Mouse (Mus musculus) gastrocnemius, postnatal 4 days (tissue): ENCODE results near the gene Bicd2. TPM values are rescaled to one million over a fixed set of nuclear protein-coding genes. Genes with fewer than 3 reads are reported as not detected.

Experiments
- DNase-seq, 2 experiments: peaks; one replicate each; pipeline ENCODE4 v3.0.0; 2021 to 2022; ENCODE audit warnings: low spot score in 2 of 2, mixed read lengths in 2 of 2
- long read RNA-seq, 2 experiments: library from polyadenylated mRNA; stranded (forward); transcript quantifications; one replicate each; pipeline ENCODE4 v2.0.0; 2021
- total RNA-seq, 2 experiments: library from RNA; stranded (reverse); gene quantifications; 2 replicates each; pipeline ENCODE4 v1.2.3; 2021

Gene Bicd2
- 10 to 100 TPM; 32.9 to 35.7 TPM for total RNA-seq
- long read RNA-seq, experiment 1, full-length matches to known transcripts, result 37 of 53 reads
- long read RNA-seq, experiment 1, partial matches to known transcripts, result 6 of 53 reads
- long read RNA-seq, experiment 1, other reads (novel, unspliced or antisense), result 10 of 53 reads
- long read RNA-seq, experiment 2, full-length matches to known transcripts, result 80 of 94 reads
- long read RNA-seq, experiment 2, partial matches to known transcripts, result 7 of 94 reads
- long read RNA-seq, experiment 2, other reads (novel, unspliced or antisense), result 7 of 94 reads

DNA sequence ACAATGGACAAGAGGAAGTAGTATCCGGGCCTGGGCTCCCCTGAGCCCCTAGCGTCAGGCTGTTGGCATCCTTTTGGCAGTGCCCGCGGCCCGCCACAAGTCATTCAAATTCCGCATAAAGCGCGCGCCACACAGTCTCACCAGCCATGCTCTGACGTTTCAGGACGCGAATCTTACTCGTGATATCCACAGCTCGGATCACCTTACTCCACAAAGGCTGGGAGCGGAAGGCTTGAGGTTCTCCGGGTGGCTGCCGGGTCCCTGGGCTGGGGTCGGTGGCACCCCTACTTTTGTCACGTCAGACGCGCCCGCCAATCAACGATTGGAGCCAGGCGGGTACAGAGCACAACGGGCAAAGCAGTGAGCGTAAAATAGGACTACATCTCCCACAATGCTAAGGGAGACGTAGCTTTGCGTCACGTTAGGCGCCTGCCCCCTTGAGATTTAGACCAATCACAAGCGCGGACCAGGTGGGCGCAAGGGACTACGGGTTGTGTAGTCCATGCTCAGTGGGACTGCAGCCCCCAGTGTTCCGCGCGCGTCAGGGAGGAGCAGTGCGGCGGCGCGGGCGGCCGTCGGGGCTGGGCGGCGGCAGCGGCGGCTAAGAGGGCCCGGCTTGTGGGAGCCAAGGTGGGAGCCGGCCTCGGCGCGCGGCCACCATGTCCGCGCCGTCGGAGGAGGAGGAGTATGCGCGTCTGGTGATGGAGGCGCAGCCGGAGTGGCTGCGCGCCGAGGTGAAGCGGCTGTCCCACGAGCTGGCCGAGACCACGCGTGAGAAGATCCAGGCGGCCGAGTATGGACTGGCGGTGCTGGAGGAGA lies at the start of gene Bicd2:
TSS of gene Bicd2 (plus strand) at position 574 of the 819 bp plus-strand sequence.
- DNase-seq, result peak; percentile 85 to 95

DNA sequence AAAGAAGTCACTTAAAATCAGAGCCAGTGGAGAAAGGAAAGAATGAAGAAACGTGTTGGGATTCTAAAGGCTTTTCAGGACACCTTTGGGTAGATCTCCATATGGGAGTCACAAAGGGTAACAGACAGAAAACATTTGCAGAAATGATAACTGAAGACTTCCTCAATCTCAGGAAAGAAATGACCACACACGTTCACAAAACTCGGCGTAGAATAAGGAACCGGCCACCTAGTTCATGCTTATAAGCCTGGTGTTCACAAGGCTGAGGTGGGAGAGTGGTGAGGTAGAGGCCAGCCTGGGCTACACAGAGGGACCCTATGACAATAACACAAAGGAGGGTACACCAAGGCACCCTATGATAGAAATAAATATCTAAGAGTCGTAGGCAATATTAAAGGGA lies 49.4 kb upstream of the Bicd2 start:
- DNase-seq, result no peak

DNA sequence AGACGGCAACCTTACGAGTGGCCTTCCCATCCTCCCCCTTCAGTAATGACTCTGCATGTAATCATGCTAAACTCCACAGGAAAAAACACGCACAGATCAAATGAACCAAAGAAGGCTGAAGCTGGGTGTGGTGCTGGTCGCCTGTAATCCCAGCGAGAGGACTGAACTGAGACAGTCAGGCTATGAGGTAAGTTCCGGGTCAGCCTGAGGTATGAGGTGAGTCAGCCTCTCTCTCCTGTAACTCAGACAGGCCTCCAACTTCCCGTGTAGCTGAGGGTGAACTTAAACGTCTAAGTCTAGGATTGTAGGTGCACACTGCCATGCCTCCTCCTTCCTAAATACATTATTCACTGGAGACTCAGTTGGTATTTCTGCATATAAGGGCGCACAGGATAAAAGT lies 47.3 kb upstream of the Bicd2 start:
- DNase-seq, result no peak

DNA sequence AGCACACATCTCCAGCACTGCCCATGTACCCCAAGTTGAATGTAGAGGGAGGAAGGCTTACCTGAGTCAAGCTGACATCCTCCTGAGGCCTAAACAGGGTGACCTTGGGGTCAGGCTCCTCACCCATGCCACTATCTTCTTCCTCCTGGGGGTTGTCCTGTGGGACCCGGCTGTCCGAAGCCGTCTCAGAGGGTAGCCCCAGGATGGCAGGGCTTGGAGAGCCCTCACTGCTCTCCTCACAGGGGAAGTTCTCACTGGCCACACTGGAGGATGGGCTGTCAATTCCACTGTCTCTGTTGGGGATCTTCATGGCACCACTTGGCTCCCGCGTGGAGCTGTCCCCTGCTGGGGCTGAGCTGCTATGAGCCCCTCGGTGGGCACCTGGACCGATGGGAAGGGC lies 45.1 kb upstream of the Bicd2 start:
- no peak for DNase-seq

DNA sequence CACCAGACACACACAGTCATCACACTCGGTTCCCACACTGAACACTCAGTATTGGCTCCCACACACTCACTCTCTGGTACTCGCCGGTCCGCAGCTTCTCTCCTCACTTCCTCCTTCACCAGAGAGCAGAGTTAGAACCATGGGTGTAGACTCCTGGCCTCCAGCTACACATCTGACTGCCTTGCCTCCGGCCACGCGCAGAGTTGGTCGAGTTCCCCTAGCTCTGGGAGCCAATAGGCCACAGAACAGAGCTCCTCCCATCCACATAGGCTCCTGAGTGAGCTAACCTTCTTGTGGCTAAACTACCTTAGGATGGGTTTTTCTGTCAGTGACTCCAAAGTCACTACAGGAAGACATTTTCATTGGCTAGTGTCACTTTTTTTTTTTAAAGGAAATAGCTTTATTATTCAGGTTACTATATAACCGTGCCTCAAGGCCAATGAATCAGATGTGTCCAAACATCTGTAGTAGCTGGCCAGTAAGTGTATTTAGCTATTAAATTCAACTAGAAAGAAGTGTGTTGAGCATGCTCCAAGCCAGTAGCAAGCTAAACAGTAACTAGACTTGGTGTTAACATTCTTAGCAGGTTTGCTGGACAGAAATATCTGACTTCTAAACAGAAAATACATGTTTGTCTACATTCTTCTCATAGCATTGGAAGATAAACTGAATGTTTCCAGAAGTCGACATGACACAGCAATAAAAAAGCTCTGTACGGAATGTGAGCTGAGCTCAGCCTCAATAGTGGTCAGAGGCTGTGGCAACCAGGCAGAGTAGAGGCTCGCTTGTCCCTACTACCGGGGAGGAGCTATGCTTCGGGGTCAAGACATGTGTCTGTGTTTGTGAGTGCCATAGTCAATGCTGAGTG lies 42.6 kb upstream of the Bicd2 start:
- no peak for DNase-seq

DNA sequence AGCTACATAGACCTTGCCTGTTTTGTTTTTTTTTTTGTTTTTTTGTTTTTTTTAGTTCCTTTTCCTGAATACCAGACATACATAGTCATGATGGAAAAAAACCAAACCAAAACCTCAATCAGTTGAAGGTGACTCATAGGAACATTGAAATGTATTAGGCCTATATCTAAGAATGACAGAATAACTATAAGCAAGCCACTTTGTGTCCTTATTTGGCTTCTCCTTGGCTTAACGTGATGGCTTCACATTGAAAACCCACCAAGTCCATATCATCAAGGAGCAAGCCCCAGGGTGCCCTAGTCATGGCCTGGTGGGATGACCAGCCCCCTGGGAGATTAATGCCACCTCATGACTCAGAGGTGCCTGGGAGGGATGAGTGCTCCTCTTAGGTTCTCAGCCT lies 40.6 kb upstream of the Bicd2 start:
- DNase-seq, result no peak

DNA sequence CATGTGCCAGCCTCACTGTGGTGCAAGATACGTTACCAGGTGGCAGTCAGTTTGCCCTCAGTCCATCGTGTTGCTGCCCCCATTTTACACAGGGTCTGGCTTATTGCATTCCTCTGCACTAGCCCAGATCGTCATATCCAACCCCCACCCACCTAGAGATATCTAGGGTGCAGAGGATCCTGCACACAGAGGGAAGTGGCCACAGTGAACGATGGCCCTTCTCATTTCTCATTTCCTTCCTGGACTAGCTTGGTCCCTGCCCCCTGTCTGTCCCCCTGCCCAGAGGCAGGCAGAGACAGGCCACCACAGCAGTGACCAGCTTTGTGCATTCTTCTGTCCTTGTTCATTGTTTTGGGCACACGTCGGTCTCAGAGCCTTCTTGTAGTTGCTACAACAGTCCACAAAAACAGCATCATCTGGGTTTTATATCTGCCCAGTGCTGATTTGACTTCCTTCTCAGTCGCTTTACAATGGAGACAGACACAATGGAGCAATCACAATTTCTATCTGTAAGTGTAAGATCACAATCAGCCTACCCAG lies 34.5 kb upstream of the Bicd2 start:
- DNase-seq, result no peak

DNA sequence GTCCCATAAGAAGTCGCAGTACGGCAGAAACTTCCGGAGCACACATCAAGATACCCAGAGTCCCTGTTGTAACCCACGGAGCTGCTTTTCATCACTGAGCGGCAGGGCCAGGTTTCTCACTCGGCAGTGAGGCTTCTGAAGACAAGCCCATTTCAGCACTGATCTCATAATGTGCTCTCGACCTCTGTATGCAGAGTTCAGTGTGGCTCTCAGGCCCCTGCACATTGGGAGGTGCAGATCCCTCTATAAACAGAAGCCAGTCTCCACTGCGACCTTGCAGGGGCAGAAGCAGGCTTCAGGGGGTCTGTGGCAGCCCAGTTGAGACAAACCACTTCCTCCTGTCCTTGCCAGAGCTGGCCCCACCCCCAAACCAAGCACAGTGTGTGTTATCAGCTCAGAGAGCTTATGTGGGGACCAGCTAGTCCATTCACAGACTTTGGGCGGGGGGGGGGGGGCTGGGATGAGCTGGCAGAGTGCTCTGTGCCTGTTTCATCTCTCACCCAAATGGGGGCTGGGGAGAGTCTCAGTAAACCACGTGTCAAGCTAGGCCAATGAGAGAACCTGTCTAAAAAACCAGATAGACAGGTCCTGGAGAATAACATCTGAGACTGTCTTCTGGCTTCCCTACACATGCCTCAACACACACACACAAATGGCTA lies 33.9 kb upstream of the Bicd2 start:
- peak in 1 of 2 experiments; percentile 30 for DNase-seq

DNA sequence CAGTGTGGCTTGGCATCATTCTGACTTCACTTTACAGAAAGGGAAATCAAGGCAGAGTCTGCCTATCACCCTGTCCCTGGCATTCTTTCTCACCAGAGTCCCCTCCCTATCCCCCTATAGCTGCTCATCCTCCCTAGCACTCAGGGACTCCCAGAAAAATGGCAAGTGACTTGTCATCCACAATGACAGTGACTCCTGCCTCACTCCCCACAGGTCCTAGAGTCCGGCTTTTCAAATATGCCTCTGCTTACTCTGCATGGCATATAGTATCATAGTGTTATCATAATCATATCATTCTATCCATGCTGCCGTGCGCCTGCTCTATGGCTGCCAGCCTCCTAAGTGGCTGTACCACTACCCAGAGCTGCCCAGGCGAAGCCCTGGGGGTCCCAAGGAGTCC lies 33.2 kb upstream of the Bicd2 start:
- DNase-seq, result no peak

DNA sequence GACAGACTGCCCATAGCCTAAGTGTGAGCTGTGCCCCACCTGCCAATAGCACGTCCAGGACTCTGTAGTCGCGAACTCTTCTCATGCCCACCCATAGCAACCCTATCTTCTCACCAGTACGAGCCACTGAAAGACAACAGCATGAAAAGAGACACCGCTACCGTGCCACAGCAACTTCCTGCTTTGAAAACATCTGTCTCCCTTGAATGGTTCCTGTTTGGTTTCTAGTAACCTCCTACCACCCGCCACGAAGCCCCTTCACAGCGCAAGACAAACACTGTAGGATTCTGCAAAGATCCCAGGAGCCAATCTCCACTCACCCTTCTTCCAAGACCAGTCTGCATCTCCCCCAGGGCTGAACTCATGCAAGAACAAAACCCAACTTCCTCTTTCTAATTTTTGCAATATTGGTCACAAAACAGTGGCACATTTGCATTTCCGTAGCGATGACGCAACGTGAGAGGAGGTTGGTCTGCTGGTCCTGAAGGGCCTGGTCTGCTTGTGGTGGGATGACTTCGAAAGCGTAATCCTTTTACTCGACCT lies 32.5 kb upstream of the Bicd2 start:
- DNase-seq, result no peak

DNA sequence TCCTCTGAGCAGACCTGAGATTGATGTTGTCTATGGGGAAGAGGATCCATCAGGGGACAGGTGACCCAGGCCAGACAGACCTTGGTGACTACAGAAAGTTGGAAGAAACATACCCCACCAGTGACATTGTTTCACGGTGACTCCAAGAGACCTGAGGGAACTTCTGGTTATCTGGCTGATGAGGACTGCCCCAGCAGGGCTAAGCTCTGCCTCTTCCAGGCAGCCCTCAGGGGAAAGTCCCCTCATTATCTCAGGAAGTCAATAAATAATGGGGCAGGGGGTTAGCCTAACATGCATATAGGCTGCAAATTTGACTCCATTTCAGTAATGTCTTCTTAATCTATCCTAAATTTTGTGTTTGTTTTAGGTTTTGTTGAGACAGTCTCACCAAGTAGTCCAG lies 31.9 kb upstream of the Bicd2 start:
- no peak for DNase-seq

DNA sequence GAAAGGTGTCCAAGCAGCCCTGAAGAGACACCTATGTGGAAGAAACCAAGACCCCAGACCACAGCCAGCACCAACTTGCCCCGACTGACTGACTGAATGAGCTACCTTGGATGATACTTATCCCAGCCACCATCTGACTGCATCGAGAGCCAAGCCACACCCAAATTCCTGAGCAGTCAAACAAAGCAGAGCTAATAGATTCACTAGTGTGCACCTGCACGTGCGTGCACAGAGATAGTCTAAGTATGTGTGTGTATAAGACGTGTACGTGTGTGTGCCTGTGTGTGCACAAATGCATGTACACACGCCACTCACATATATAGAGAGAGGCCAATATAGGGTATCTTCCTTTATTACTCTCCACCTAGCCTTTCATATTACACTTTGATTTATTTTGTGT lies 29.7 kb upstream of the Bicd2 start:
- DNase-seq, result no peak

DNA sequence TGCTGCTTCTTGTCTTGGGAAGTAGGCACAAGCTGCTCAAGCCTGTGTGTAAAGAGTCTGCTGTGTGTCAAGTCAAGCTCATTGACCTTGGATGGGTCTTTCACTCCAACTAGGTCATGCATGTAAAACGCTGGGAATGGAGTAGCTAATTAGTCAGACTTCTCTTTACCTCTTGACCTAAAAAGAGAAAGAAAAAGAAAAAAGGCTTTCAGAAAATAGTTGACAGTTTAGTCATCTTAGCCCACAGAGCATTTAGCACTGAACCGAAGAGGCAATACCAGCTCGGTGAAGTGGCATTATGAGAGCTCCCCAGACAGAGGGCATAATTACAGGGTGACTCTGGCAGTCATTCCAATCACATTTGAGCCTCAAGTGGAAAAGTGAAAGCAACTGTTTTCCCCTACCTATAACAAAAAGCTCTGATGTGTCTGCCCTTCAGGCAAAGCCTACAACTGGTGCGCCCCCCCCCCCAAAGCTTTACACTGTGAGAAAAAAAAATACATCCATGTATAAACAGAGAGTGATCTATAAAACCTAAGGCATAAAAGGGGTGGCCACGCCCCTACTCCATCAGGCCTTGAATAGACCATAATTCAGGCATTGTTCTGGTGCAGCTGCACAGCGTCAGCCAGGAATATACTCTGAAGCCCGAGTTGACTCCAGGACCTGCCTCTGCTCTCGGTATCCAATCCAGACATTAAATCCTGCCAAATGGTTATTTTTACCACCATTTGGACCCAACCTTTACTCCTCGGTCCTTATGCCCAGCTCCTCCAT lies 24.8 kb upstream of the Bicd2 start:
- no peak for DNase-seq

DNA sequence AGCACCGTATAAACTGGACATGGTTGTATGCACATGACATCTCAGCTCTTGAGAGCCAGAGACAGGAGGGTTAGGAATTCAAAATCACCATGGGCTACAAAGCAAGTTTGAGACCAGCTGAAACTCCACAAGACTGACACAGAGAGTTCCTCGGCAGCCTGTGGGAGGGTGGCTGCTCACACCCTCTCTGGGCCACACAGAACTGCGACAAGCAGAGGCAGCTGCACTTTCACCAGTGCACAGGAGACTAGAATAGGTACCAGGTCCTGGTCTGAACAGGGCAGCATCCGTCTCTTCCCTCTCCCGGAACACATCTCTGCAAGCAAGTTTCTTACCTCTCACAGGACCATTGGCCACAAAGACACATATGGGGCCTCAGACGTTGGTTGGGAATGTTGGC lies 23.9 kb upstream of the Bicd2 start:
- no peak for DNase-seq

DNA sequence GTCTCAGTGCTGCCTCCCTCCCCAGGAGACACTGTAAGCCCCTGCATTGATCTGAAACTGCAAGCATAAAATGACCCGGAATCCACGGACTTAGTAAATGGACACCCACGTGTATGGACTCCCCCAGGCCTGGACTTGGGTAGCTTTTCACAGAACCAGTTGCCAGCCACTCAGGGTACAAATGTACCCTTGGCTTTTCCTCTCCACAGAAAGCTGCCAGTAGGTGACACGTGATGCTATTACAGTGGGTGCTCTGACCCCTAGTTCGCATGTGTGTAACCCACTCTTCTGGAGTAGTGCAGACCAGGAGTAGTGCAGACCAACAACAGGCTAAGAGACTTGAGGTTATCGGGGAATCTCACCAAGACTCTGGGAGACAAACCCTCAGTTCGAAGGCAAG lies 23.5 kb upstream of the Bicd2 start:
- no peak for DNase-seq

DNA sequence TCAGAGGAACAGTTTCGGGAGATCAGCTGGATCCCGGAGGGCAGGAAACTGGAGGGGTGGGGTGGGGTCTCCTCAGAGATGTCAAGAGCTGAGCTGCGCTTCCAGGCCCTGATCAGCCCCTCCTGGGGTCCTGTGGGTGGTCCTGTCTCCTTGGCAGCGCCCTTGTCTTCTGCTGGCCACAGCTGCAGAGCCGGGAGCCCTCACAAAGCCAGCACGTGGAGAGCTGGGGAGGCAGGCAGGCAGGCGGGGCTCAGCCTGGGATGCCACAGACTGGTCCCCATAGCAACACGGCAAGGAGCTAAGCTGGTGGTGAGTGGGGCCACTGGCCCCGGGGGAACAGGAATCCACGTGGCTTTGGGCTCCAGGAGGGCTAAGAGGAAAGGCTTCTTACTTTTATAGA lies 21.3 kb upstream of the Bicd2 start, which contains the start of gene Fgd3:
TSS of gene Fgd3 (minus strand) at position 272 of the 400 bp plus-strand sequence.
- DNase-seq, result peak in 1 of 2 experiments; percentile 41

DNA sequence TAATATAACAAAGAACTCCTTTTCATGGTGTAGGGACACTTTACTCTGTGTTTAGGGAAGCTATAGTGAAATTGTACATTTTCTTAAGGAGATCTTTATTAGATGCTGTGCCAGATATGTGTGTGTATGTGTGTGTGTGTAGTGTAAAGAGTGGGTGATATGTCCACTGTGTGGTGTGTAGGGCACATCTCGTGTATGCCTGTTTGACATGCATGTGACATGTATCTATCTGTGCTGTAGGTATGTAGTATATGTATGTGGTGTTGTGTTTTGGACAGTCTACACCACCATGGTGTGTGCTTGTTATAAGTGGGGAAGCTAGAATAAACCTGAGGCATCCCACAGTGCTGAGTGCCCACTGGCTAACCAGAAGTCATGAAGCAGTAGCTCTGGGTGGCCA lies 20.9 kb upstream of the Bicd2 start:
- no peak for DNase-seq

DNA sequence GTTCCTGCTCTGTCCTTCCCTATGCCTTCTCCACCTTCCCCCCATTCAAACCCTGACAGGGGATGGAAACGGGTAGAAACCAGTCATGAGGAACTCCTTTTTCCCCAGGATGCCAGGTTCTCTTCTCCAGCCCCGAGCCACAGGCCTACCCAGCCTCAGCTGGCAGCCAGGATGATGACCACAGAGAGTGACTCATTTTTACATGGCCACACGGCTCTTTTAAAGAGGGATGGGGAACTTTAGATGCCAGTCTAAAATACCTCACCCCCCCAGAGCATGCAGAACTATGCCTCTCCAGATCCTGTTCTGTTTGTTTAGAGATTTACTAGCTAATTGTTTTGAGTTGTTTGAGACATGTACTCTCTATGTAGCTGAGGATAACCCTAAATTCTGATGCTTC lies 19.9 kb upstream of the Bicd2 start:
- no peak for DNase-seq

DNA sequence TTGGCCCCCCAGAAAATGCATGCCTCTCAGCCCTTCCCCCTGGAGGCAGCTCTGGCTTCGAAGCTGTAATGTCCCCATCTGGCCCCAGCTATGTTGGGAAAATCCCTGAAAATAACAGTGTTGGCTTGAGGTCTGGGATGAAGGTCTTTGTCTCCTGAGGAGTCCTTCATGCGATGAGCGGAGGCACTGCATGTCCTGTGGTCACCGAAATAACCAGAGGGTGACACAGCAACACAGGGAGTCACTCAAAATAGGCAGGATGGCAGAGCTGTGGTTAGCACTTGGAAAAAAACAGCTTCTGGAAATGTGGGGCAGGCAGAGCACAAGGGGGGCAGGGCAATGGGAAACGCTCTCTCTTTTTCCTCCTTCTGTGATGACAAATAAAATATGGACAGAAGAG lies 19.2 kb upstream of the Bicd2 start:
- DNase-seq, result no peak

DNA sequence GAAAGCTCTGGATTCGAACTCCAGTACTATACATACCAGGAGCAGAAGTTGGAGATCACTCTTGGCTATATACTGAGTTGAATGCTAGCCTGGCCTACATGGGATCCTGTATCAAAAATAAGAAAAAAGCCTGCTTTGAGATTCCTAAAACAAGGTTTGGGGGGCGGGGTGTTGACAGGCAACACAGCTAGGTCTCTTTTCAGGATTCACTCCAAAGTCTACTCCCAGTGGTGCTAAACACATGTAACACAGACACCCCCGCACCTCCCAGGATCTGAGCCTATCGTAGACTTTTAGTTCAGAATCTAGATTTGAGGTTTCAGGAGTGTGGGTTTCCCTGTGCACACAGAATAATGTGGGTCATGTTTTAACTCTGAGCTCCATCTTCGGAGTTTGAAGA lies 18.6 kb upstream of the Bicd2 start:
- no peak for DNase-seq
